Mouse (Mus musculus) testis, adult 2 months (tissue): ENCODE data around the gene Dnaja3. TPM values are rescaled to one million over a fixed set of nuclear protein-coding genes. Genes with fewer than 3 reads are reported as not detected.
A peak's percentile ranks its signal among the peaks of the same experiment; 100 is the strongest.

Experiments
- H3K27ac ChIP-seq: fragments of 200-500 bp; 2 replicates; pipeline ENCODE4 v1.5.1; 2012; ENCODE audit warnings: low read depth, low read length; ENCODE audit not compliant: control insufficient read depth, insufficient read depth
- H3K27me3 ChIP-seq: fragments of 200-500 bp; 2 replicates; pipeline ENCODE4 v1.6.1; 2012; ENCODE audit warnings: mild to moderate bottlenecking, low read length, moderate library complexity; ENCODE audit not compliant: control insufficient read depth, insufficient read depth
- H3K36me3 ChIP-seq: fragments of 200-500 bp; 2 replicates; pipeline ENCODE4 v1.6.1; 2012; ENCODE audit warnings: mild to moderate bottlenecking, low read length; ENCODE audit not compliant: control insufficient read depth, insufficient read depth
- H3K4me1 ChIP-seq: fragments of 200-500 bp; 2 replicates; pipeline ENCODE4 v1.6.1; 2012; ENCODE audit warnings: low read length; ENCODE audit not compliant: control insufficient read depth, insufficient read depth
- H3K4me3 ChIP-seq: fragments of 200-500 bp; 2 replicates; pipeline ENCODE4 v1.5.1; 2012; ENCODE audit warnings: low read depth, mild to moderate bottlenecking, low read length, moderate library complexity, mixed read lengths; ENCODE audit not compliant: control insufficient read depth
- CTCF ChIP-seq: fragments of 200-500 bp; IDR thresholded peaks from 2 replicates; pipeline ENCODE4 v1.5.1; 2012; ENCODE audit warnings: low read depth, mild to moderate bottlenecking, inconsistent platforms, low read length, moderate library complexity; ENCODE audit not compliant: control insufficient read depth, insufficient read depth, insufficient replicate concordance
- POLR2A ChIP-seq: fragments of 200-500 bp; IDR thresholded peaks from 2 replicates; pipeline ENCODE4 v1.6.1; 2012; ENCODE audit warnings: low read depth, mild to moderate bottlenecking, inconsistent platforms, low read length, moderate library complexity; ENCODE audit not compliant: control insufficient read depth
- polyA plus RNA-seq: library from polyadenylated mRNA; depleted of rRNA; stranded (reverse); fragments of >200 nt; gene quantifications from 2 replicates; pipeline ENCODE4 v1.2.3, GENCODE M21; 2012

Dnaja3 gene
- polyA plus RNA-seq, 1 experiment, result 26.7 TPM

GRCm38 (mm10) chr16:4638891-4639390, 848 bp upstream of the Dnaja3 start:
- no peaks in the 10 kb centered on the region for H3K36me3 ChIP-seq
- no peaks in the 10 kb centered on the region for H3K27me3 ChIP-seq
- H3K4me1 ChIP-seq, result peaks cover 20% of the 10 kb centered on the region
- no peak overlapping the region for H3K27ac ChIP-seq
- no peak overlapping the region for H3K4me3 ChIP-seq
- TF ChIP-seq CTCF, result no peak

GRCm38 (mm10) chr16:4640267-4641005, 647 bp downstream of the Dnaja3 start:
- Histone ChIP-seq H3K27me3 (no peaks in the 10 kb centered on the region), H3K27ac (peak overlapping the region; percentile 51), H3K36me3 (no peaks in the 10 kb centered on the region), H3K4me3 (peak overlapping the region; percentile 85), H3K4me1 (peaks cover 22% of the 10 kb centered on the region)
- TF ChIP-seq CTCF (no peak), POLR2A (no peak)

GRCm38 (mm10) chr16:4641119-4641838, 1.5 kb downstream of the Dnaja3 start:
- Histone ChIP-seq H3K4me1 (peaks cover 23% of the 10 kb centered on the region), H3K27me3 (no peaks in the 10 kb centered on the region), H3K4me3 (peak overlapping the region; percentile 85), H3K36me3 (no peaks in the 10 kb centered on the region), H3K27ac (peak overlapping the region; percentile 50; the same call in 1 of the 2 replicates)
- TF ChIP-seq CTCF (no peak), POLR2A (no peak)

DNA sequence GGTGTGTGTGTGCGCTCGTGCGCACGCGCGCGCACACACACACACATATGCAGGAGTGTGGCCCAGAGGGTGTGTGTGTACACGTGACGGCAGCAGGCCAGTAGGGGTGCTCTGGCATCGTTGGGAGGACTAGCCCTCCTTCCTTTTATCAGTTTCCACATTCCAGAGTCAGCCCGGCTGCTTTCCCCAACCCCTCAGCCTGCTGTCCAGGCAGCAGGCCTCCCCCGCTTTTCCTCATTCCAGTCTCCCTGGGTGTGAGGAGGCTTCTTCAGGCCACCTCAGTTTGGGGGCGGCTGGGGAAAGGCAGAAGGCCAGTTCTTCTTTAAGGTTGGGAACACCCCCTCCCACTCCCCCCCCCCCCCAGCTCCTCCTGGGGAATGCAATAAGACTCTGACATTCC, 2.4 kb downstream of the Dnaja3 start:
- no peak for TF ChIP-seq POLR2A
- TF ChIP-seq CTCF, result no peak
- H3K27ac ChIP-seq, result peak overlapping the region; percentile 50; the same call in 1 of the 2 replicates
- H3K27me3 ChIP-seq, result no peaks in the 10 kb centered on the region
- no peaks in the 10 kb centered on the region for H3K36me3 ChIP-seq
- peaks cover 23% of the 10 kb centered on the region for H3K4me1 ChIP-seq
- no peak overlapping the region for H3K4me3 ChIP-seq

- H3K4me3 ChIP-seq, result no peak overlapping the region
- H3K36me3 ChIP-seq, result no peaks in the 10 kb centered on the region
- H3K27me3 ChIP-seq, result no peaks in the 10 kb centered on the region
- H3K4me1 ChIP-seq, result peaks cover 23% of the 10 kb centered on the region
- no peak for TF ChIP-seq POLR2A
- no peak for TF ChIP-seq CTCF
- H3K27ac ChIP-seq, result peak overlapping the region; percentile 49
These were observed 3.1 kb downstream of the Dnaja3 start for GRCm38 (mm10) chr16:4642937-4643336.

- TF ChIP-seq POLR2A (no peak), CTCF (no peak)
- Histone ChIP-seq H3K36me3 (no peaks in the 10 kb centered on the region), H3K4me1 (peaks cover 23% of the 10 kb centered on the region), H3K4me3 (no peak overlapping the region), H3K27me3 (no peaks in the 10 kb centered on the region), H3K27ac (peak overlapping the region; percentile 64)
These were observed 4.1 kb downstream of the Dnaja3 start for GRCm38 (mm10) chr16:4643670-4644419.

- TF ChIP-seq CTCF, result no peak
- no peak for TF ChIP-seq POLR2A
- no peak overlapping the region for H3K4me3 ChIP-seq
- H3K36me3 ChIP-seq, result no peaks in the 10 kb centered on the region
- H3K4me1 ChIP-seq, result peaks cover 14% of the 10 kb centered on the region; the same call in 1 of the 2 replicates
- no peaks in the 10 kb centered on the region for H3K27me3 ChIP-seq
- no peak overlapping the region for H3K27ac ChIP-seq
These were observed 6.1 kb downstream of the Dnaja3 start for GRCm38 (mm10) chr16:4645867-4646266.
